Mouse (Mus musculus) thymus, postnatal 36 days (tissue): Measurements from ENCODE around the gene Lor.

Experiments used
- DNase-seq, 2 experiments: peaks; one replicate each; pipeline ENCODE4 v3.0.0; 2022; ENCODE audit warnings: mixed read lengths in 2 of 2

The Lor gene

GRCm38 (mm10) chr3:92083042-92083441 is at the start of gene Lor:
Lor (minus strand) TSS chr3:92083142.
- DNase-seq, result no peak

- no peak for DNase-seq
Measured at GRCm38 (mm10) chr3:92123847-92124246, 40.9 kb upstream of the Lor start, which contains the start of gene Prr9. Prr9 (minus strand) TSS chr3:92123947.

DNA sequence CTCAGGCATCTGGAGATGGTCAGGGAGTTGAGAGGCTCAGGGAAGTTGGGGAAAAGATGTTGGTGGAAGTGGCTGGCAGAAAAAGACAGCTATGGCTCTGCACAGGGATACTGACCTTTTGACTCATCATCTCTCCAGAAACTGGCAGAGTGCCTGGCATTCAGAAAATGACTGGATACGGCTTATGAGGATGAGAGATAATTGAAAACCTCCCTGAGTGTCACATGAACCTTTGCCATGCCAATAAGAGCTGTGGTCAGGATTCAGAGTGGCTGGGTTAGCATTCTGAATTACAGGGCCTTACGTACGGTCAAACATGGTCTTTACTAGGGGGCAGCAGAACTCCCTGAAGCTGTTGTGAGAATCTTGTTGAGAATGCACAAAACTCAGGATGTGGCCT is 38.0 kb upstream of the Lor start:
- DNase-seq, result no peak

DNA sequence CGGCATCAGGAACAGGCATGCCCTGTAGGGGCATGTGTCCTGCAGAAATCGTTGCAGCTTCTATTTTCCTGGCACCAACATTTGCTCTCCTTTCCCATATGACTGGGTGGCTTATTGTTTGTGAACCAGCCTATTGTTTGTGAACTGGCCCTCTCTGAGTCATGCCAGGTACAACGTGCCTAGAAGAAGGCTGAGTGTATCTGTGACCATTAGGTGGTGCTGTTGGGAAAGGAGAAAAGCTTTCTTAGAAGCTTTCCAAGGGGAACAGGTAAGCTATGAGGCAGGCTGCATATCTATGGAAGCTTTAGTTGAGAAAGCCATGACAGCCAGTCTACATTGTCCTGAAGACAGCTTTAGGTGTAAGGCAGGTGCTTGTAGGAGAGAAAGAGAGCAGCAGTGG is 35.0 kb upstream of the Lor start:
- no peak for DNase-seq

- no peak for DNase-seq
Measured at GRCm38 (mm10) chr3:92111526-92111925, 28.6 kb upstream of the Lor start.

GRCm38 (mm10) chr3:92110790-92111189 is 27.8 kb upstream of the Lor start:
- DNase-seq, result no peak

GRCm38 (mm10) chr3:92106582-92106981 is 23.6 kb upstream of the Lor start:
- no peak for DNase-seq

DNA sequence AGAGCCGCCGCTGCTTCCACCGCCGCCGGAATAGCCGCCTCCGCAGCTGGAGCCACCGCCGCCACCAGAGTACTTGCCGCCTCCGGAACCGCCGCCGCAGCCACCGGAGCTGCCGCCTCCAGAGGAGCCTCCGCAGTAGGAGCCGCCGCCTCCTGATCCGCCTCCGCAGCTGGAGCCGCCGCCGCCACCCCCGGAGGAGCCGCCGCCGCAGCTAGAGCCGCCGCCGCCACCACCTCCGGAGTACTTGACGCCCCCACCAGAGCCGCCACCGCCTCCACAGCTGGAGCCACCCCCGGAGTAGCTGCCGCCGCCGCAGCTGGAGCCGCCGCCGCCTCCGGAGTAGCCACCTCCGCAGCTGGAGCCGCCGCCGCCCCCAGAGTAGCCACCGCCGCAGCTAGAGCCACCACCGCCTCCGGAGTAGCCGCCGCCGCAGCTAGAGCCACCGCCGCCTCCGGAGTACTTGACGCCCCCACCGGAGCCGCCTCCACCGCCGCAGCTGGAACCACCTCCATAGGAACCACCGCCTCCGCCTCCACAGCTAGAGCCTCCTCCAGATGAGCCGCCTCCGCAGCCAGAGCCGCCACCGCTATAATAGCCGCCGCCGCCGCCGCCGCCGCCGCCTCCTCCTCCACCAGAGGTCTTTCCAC is 1.5 kb downstream of the Lor start:
- DNase-seq, result peak in 1 of 2 experiments; percentile 15

DNA sequence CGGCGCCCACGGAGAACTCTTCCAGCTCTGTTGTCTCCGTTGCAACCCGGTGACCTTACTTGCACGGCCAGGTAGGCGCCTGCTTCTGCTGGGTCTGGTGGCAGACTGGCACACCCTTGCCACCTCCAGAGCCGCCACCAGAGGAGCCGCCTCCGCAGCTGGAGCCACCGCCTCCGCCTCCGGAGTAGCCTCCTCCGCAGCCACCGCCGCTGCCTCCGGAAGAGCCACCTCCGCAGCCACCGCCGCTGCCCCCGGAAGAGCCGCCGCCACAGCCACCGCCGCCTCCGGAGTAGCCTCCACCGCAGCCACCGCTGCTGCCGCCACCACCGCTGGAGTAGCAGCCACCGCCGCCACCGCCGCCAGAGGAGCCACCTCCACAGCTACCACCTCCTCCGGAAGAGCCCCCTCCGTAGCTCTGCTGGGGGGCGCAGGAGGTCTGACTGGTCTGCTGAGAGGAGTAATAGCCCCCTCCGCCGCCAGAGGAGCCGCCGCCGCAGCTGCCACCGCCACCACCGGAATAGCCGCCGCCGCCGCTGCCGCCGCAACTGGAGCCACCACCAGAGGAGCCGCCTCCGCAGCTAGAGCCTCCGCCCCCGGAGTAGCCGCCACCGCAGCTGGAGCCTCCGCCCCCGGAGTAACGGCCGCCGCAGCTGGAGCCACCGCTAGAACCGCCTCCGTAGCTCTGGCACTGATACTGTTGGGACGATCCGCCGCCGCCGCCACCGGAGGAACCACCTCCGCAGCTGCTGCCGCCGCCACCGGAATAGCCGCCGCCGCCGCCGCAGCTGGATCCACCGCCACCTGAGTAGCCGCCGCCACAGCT is 2.3 kb downstream of the Lor start:
- DNase-seq, result peak; percentile 16 to 24

DNA sequence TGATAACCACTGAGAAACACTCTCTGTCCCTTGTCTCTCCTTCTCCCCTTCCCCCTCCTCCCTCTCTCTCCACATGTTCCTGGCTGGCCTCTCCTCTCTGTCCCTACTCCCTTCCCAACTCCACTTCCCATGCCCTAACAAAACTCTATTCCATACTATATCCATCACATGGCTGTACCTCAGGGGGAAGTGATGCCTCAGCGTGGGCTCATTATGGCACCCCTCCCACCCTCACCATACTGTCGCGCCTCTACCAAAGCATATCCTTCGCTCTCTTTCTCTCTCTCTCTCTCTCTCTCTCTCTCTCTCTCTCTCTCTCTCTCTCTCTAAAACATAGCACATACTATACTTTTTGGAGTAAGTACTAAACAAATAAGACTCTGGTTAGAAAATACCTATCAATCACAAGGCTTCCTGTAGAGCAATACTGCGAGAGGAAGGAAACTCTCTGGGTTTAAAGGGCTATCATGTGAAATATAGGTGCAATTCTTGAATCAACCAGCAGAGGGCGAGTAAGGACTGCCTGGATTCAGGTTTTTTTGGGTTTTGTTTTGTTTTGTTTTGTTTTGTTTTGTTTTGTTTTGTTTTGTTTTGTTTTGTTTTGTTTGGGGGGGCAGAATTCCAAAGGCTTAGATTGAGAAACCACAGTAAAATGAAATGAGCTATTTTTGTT is 32.4 kb downstream of the Lor start:
- DNase-seq, result no peak

GRCm38 (mm10) chr3:92033892-92034291 is 49.0 kb downstream of the Lor start:
- no peak for DNase-seq

- DNase-seq, result no peak
Measured at GRCm38 (mm10) chr3:92033203-92033602, 49.7 kb downstream of the Lor start.
